Mouse (Mus musculus): ENCODE data around the gene Smc2.
"Not testable (repeated sequence)": the region's sequence is repeated elsewhere in the genome, so short reads cannot be mapped to it uniquely, and the experiment has no call there.

The Smc2 gene

DNA sequence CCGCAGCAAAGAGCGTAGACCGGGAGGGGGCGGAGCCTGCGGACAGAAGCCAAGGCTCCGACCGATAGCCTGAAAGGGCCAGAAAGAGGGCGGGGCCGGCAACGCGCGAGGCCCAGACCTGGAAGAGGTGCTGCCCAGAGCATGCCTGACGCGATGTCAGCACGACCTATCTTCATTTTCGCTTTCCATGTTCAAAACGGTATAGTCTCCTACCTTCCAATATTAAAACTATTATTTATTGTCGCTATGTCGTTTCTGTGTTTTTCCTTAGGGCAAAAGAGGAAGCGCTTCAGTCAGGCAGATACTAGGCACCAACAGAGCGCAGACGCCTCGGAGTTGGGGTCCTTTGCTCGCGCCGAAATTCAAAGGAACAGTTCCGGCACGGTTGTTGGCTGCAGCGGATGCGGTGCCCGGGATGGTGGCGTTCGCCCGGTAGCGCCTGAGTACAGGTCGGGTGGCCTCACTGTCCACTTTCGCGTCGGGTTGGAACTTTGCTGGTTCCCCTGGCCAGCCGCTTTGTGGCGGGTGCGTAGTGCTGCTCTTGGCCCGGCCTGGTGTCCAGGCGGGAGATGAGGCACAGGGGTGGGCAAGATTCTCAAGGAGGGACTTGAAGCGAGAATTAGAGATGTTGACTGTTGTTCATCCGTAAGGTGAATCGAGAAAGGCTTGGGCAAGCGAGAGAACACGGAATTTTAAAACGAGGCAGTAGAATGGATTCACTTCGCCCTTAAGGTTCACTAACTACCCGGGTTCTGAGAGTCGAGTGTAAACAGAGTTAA lies at the start of gene Smc2:
Smc2 (plus strand) TSS at position 358 of the 779 bp plus-strand sequence.
- ATAC-seq (ENCODE audit: insufficient number of reproducible peaks, low FRiP score, low TSS enrichment) = peak; percentile 98

DNA sequence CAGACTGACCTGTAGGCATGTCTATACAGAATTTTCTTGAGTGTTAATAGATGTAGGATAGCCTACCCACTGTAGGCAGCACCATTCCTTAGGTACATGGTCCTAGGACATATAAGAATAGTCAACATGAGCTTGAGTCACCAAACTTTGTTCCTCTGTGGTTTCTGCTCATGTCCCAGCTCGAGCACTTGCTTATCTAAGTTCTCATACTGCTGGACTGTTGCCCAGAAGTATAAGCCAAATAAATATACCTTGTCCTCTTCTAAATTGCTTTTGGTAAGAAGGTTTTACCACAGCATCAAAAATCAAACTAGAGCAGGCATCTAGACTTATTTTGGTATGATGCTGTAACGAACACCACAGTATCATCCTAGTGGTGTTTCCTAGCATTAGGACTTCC lies 27.5 kb upstream of the Smc2 start:
- no peak for ATAC-seq (ENCODE audit: insufficient number of reproducible peaks, low FRiP score, low TSS enrichment)

DNA sequence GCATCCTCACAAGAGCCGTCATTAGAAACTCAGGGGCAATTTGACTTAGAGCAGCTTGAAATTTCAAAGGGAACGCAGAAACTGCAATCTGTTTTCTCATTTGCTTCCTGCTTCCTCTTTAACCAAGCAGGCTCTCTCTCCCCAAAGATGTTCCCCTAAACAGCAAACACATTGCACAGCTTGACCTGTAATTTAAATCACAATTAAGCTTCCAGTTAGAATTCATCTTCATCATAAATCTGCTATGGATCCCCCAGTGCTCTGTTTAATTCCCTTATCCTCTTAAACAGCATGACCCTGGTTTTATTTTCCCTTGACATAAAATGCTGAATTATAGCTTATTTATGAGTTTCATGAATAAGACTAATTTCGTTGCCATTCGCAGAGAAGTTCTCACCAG lies 15.4 kb upstream of the Smc2 start:
- no peak for ATAC-seq (ENCODE audit: insufficient number of reproducible peaks, low FRiP score, low TSS enrichment)

DNA sequence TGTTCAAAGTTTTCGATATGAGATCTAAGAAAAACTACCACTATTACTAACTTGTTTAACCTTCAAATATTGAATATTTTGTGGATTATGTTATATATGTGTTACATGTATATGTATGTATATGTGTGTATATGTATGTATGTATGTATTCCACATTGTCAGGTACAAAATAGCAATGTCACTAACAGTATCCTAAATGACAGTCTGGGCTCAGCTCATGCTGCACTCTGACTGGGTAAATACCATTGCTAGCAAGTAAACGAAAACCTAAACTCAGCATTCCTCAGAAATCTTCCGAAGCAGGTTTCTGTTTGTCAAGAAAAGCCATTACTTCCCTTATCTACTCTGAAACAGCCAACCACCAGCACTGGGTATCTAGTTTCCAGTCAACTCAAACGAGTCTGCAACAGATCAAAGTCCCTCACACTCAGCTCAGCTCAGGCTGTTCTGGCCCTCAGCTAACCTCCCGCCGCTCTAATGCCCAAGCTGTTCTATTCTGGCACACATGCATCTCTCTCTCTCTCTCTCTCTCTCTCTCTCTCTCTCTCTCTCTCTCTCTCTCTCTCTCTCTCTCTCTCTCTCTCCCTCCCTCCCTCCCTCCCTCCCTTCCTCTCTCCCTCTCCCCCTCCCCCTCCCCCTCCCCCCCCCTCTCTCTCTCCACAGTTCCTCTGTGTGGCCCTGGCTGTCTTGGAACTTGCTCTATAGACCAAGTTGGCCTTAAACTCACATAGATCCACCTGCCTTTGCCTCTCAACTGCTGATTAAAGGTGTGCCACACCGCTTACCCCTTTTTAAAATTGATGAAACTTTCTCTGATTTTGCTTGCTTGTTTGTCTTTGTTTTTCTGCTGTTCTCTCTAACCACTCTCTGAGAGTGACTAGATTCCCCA lies 9.5 kb upstream of the Smc2 start:
- no peak for ATAC-seq (ENCODE audit: insufficient number of reproducible peaks, low FRiP score, low TSS enrichment)

DNA sequence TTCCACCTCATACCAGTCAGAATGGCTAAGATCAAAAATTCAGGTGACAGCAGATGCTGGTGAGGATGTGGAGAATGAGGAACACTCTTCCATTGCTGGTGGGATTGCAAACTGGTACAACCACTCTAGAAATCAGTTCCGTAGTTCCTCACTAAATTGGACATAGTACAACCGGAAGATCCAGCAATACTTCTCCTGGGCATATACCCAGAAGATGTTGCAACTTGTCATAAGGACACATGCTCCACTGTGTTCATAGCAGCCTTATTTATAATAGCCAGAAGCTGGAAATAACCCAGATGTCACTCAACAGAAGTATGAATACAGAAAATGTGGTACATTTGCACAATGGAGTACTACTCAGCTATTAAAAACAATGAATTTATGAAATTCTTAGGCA lies 3.5 kb upstream of the Smc2 start:
- ATAC-seq (ENCODE audit: insufficient number of reproducible peaks, low FRiP score, low TSS enrichment) = not testable (repeated sequence)

DNA sequence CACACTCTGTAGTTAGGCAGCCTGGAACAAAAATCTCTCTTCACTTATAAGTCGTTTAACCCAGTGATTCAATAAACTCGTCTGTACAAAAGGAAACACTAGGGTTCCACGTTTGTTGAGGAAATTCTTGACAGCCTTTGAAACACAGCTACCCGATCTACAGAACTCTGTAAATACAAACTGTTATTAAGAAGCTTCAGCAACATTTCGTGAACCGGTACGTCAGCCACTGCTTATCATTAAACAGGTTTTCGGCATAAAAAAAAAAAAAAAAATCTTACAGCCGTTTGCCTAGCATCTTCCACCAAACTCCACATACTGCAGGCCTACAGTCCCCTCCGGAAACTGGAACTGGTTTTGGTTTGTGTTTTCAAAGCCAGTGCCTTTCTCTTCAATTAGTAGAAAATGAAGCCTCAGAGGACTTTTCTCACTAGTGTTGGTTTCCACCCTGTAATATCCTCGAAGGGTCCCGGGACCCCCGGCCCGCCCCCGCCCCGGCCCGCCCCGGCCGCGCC lies 615 bp upstream of the Smc2 start:
- no peak; the same call in 1 of the 2 replicates for ATAC-seq (ENCODE audit: insufficient number of reproducible peaks, low FRiP score, low TSS enrichment)

DNA sequence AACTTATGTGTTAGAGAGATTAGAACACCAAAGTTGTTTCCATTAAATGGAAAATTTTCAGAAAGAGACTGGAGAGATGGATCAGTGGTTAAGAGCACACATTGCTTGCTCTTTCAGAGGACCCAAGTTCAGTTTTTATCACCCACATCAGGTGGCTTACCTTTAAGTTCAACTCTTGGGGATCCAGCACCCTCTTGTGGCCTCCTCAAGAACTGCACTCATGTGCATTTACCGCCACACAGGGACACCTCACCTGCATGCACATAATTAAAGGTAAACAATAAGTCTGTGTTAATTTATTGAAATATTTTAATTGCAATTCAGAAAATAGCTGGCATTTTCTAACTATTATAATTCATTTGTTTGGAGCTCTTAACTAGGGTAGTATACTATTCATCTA lies 20.7 kb downstream of the Smc2 start:
- ATAC-seq (ENCODE audit: insufficient number of reproducible peaks, low FRiP score, low TSS enrichment) = no peak

DNA sequence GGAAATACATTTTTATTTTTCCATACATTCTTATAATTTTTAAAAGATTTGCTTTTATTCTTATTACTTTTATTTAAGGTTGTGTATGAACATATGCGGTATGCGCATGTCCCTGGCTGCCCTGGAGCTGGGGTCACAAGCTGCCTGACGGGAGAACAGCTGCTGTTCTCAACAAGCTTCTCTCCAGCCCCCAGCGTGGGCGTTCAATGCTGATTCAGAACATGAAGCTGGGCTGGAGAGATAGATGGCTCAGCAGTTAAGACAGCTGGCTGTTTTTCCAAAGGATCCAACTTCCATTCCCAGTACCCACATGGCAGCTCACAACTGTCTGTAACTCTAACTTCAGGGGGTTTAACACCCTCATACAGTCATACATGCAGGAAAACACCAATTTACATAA lies 22.3 kb downstream of the Smc2 start:
- ATAC-seq (ENCODE audit: insufficient number of reproducible peaks, low FRiP score, low TSS enrichment) = no peak

DNA sequence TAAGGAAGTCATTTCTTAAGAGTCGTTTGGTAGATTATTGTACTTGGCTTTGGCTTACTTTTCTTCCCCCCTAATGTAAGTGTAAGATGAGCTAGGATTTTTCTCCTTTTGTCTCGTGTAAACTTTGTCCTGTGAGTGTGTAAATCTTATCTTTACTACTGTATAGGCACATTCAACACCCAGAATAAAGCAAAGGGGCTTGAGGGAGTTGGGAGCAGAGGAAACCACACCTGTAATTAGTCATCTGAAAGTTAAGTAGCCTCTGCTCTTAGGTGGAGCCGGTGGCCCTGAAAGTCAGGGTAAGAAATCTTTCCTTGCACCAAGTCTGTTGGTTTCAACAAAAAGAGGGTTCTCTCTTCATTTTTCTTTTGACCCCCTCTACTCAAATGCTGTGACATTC lies 34.4 kb downstream of the Smc2 start:
- ATAC-seq (ENCODE audit: insufficient number of reproducible peaks, low FRiP score, low TSS enrichment) = no peak

DNA sequence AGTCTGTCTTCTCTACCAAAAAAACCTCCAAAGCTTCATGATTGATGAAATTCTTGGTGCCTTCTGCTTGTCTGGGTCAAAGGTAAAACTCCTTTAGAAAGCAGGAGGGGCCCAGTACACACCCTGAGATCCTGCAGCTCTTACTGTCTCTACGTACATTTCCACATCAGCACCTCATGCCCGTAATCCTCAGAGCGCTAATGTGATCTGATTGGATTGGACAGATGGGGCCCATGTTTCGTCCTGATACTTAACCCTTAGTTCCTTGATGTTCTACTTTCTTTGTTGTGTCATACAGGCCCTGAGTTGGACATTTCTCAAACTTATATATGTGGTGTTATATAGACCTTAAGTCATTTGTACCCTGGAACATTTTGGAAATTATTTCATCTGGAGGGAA lies 48.4 kb downstream of the Smc2 start:
- ATAC-seq (ENCODE audit: insufficient number of reproducible peaks, low FRiP score, low TSS enrichment) = no peak

DNA sequence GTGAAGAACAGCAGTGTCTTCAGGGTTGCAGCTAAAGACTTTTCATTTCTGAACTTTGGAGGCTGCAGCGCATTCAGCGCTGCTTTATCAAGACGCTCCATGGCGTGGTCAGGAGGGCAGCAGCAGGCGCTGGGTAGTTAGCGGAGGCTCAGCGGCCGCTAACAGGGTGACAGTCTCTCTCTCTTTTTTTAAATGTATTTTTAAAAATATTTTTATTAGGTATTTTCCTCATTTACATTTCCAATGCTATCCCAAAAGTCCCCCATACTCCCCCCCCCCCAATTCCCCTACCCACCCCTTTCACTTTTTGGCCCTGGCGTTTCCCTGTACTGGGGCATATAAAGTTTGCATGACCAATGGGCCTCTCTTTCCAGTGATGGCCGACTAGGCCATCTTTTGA lies 58.1 kb downstream of the Smc2 start, which contains the start of gene Vma21-ps:
Vma21-ps (minus strand) TSS at position 101 of the 400 bp plus-strand sequence.
- ATAC-seq (ENCODE audit: insufficient number of reproducible peaks, low FRiP score, low TSS enrichment) = not testable (repeated sequence)

DNA sequence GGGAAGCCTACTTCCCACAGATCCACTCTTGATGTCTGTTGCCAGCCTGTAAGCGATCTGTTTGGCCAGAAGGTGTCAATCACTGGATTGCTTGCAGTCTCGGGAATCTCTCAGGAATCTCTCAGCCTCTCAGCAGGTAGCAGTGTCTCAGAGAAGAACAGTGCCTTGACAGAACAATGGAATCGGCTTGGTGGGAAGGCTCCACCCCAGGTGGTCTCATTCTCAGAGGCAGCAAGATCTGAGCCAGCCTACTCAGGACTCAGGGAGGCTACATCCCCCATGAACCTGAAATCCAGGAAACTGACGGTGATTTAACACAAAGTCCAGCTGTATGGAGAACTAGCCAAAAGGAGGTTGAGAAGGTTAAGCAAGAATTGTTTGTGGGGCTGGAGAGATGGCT lies 78.5 kb downstream of the Smc2 start:
- no peak for ATAC-seq (ENCODE audit: insufficient number of reproducible peaks, low FRiP score, low TSS enrichment)

DNA sequence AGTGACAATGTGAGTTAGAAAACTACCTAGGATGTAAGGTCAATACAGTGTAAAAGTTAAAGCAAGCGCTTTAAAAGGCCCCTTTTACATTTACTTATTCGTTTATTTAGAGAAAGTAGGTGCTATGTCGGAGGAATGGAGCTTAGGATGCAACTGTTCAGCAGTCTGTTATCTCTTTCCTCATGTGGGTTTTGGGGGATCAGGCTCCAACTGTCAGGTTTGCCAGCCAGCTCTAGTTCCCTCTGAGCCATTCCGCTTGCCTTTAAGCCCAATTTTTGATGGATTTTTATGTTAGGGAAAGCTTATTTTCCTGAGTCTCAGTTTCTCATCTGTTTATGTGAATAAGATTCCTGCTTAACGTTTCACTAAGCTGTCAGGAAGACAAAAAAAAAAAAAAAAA lies 80.3 kb downstream of the Smc2 start:
- no peak for ATAC-seq (ENCODE audit: insufficient number of reproducible peaks, low FRiP score, low TSS enrichment)

DNA sequence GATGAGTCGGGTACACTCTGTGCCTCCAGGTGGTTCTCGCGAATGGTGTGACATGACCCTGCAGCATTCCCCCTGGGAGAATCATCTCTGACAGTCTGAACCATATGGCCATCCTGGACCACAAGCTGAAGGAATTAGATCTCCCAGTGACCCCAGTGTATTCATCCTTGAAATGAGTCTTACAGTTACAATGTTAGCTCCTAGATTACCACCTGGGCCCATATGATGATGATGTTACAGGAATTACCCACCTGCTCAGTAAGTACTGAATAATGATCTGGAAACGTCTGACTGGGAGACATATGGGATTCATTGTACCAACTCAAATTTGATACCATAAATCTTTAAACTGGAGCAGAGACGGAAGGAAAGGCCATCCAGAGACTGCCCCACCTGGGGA lies 87.4 kb downstream of the Smc2 start:
- ATAC-seq (ENCODE audit: insufficient number of reproducible peaks, low FRiP score, low TSS enrichment) = no peak

DNA sequence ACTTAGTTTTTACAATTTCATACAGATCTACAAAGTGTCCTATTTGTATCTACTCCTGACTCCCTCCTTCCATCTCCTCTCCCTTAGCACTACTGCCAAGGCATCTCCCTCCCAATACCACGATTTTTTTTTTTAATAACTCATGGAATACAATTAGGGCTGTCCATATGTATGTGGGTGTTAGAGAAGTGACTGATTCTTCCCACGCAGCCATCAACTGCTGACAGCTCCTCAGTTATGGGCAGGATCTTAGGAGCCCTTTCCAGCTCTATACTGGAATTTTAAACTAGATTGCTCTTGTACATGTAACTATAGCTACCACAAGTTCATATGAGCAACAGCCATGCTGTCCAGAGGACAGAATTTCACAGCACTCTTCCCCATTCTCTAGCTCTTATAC lies 91.6 kb downstream of the Smc2 start:
- ATAC-seq (ENCODE audit: insufficient number of reproducible peaks, low FRiP score, low TSS enrichment) = no peak
